Mouse (Mus musculus): ENCODE measurements around the gene Susd4. TPM values are rescaled to one million over a fixed set of nuclear protein-coding genes. Genes with fewer than 3 reads are reported as not detected.

Gene Susd4
- polyA plus RNA-seq, 1 experiment from 2014 or later, result 19.3 TPM

DNA sequence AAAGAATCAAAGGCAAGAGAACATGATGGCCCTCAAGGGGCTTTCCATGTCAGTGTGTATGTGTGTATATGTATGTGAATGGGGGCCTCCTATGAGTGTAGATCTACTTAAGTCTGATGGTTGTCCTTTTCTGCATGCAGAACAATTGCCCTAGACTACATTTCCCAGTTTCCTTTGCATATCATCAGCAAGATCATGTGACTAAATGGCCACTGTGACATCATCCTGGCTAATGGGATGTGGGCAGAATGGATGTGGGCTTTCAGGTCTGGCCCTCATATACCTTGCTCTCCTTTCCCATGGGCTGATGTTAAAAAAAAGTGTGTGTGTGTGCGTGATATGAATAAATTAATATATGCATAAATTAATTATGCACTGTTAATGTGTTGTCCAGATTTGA lies 4.9 kb upstream of the Susd4 start:
- no peak overlapping the region for H3K4me3 ChIP-seq (replicated peaks)
- 89% methylated on average over 1 of the region's 1 CpGs for WGBS

DNA sequence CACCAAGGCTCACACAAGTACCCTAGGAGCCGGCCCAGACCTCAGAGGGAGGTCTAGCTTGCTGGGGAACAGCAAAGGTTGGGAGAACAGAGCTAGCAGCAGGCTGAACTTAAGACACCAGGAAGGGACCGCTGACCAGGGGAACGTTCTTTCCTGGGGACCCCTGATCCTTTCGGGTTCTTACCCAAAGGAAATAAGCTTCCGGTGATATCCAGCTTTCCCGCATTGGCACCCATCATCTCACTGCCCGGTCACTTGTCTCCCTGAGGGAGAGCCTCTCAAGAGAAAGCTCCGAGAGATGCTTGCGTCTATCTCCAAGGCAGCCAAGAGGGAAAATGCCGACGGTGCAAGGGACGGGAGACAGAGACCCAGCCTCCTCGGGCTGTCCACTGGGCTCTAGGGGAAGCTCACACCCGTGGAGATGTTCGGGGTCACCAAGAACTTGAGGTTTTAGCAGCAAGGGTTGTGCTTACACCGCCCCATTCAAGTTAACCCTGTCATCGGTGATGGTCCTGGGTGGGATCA lies 407 bp upstream of the Susd4 start:
- Histone ChIP-seq H3K4me1 (peaks cover 25% of the 10 kb centered on the region), H3K9ac (peak overlapping the region; percentile 70), H3K4me2 (peak overlapping the region; percentile 96), H3K27ac (peak overlapping the region; percentile 76; the same call in 1 of the 2 replicates), H3K36me3 (replicated peaks) (no peaks in the 10 kb centered on the region), H3K27me3 (peaks cover 43% of the 10 kb centered on the region), H3K4me3 (replicated peaks) (peak overlapping the region; percentile 65), H3K9me3 (no peaks in the 10 kb centered on the region)
- WGBS, result 6% methylated on average over 17 of the region's 17 CpGs
- peak; percentile 51 for ATAC-seq (ENCODE audit: low FRiP score)

More for the DNA sequence above, 4.9 kb upstream of the Susd4 start:
- no peaks in the 10 kb centered on the region for H3K9me3 ChIP-seq
- no peak overlapping the region for H3K27ac ChIP-seq
- peaks cover 24% of the 10 kb centered on the region for H3K27me3 ChIP-seq
- H3K4me2 ChIP-seq, result no peak overlapping the region
- peaks cover 8% of the 10 kb centered on the region; the same call in 1 of the 2 replicates for H3K4me1 ChIP-seq
- no peaks in the 10 kb centered on the region for H3K36me3 ChIP-seq (replicated peaks)
- no peak overlapping the region for H3K9ac ChIP-seq
- ATAC-seq (ENCODE audit: low FRiP score), result no peak

DNA sequence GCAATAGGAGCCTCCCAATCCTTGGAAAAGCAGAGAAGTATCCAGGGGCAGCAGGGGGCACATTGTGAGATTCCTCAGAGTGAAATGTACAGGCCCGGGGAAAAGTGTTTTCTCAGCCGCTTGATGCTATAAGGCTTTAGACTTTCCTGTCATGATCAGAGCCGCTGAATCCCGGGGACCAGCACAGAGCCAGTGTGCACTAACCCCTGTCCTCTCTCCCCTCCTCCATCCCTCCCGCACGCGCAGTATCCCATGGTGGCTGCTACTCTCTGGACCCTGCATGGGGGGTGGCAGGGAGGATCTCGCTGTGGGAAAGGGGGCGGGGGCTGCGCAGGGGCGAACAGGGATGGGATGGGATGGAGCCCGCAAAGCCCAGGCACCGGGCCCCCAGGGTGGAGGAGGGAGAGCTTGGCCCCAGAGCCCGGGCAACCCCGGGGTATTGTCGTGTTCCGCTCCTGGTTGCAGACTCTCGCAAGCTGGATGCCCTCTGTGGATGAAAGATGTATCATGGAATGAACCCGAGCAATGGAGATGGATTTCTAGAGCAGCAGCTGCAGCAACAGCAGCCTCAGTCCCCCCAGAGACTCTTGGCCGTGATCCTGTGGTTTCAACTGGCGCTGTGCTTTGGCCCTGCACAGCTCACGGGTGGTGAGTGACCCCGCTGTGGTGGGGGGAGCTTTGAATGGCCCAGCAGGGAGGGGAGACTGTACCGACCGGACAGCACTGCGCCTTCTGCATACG lies 1.1 kb downstream of the Susd4 start:
- Histone ChIP-seq H3K27ac (peak overlapping the region; percentile 76), H3K9ac (peak overlapping the region; percentile 70), H3K4me3 (replicated peaks) (peak overlapping the region; percentile 65), H3K4me1 (peaks cover 25% of the 10 kb centered on the region), H3K4me2 (peak overlapping the region; percentile 96), H3K36me3 (replicated peaks) (no peaks in the 10 kb centered on the region), H3K27me3 (peaks cover 43% of the 10 kb centered on the region), H3K9me3 (no peaks in the 10 kb centered on the region)
- WGBS, result under 1% methylated on average over 27 of the region's 27 CpGs
- ATAC-seq (ENCODE audit: low FRiP score), result peak; percentile 69

DNA sequence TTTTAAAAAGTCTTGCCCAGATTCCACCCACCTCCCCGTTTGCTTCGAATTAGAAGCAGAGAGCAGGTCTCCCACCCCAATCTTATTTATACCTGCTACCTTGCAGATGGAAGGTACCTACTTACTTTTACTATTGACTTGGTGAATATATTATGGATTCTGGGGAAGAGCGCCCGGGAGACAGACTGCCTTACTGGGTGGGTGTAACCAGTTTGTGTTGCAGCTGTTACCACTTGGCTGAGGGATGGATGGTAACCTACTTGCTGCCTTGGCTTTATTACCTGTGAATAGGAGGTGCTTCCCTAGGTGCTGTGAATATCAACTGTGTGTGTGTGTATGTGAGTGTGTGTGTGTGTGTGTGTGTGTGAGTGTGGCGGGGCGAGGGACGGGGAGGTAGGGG lies 11.9 kb downstream of the Susd4 start:
- no peak overlapping the region for H3K4me3 ChIP-seq (replicated peaks)
- no peak overlapping the region for H3K9ac ChIP-seq
- no peaks in the 10 kb centered on the region for H3K27me3 ChIP-seq
- WGBS, result 87% methylated on average over 7 of the region's 7 CpGs
- no peaks in the 10 kb centered on the region for H3K9me3 ChIP-seq
- no peak overlapping the region for H3K27ac ChIP-seq
- no peaks in the 10 kb centered on the region for H3K36me3 ChIP-seq (replicated peaks)
- no peak for ATAC-seq (ENCODE audit: low FRiP score)
- H3K4me1 ChIP-seq, result peaks cover 3% of the 10 kb centered on the region; the same call in 1 of the 2 replicates
- H3K4me2 ChIP-seq, result no peak overlapping the region

GRCm38 (mm10) chr1:182776749-182777410 lies 13.2 kb downstream of the Susd4 start:
- H3K4me3 ChIP-seq (replicated peaks), result no peak overlapping the region
- 76% methylated on average over 10 of the region's 10 CpGs for WGBS
- H3K27ac ChIP-seq, result no peak overlapping the region
- no peak for ATAC-seq (ENCODE audit: low FRiP score)
- peaks cover 3% of the 10 kb centered on the region; the same call in 1 of the 2 replicates for H3K4me1 ChIP-seq
- no peaks in the 10 kb centered on the region for H3K9me3 ChIP-seq
- no peaks in the 10 kb centered on the region for H3K36me3 ChIP-seq (replicated peaks)
- H3K27me3 ChIP-seq, result no peaks in the 10 kb centered on the region
- no peak overlapping the region for H3K9ac ChIP-seq
- H3K4me2 ChIP-seq, result no peak overlapping the region

DNA sequence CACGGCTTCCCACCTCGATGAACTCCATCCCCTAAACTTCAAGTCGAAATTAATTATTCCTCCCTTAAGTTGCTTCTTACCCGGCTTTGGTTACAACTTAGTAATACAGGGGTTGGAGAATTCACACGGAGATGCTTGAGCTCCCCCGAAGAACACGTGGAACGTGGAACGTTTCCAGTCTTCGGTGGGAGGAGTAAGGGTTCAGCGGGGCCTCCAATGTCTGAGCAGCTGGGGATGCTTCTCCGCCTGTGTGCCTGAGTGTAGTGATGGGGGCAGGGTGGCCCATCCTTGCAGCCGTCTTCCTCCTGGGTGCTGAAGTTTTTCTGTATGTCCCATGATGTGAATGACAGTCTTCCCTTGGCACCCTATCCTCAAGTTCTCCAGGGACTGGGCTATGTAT lies 14.6 kb downstream of the Susd4 start:
- H3K4me3 ChIP-seq (replicated peaks), result no peak overlapping the region

GRCm38 (mm10) chr1:182779024-182779520 lies 15.4 kb downstream of the Susd4 start:
- Histone ChIP-seq H3K36me3 (replicated peaks) (no peaks in the 10 kb centered on the region), H3K4me2 (no peak overlapping the region), H3K9me3 (no peaks in the 10 kb centered on the region), H3K27me3 (no peaks in the 10 kb centered on the region), H3K4me3 (replicated peaks) (no peak overlapping the region), H3K9ac (no peak overlapping the region), H3K27ac (no peak overlapping the region), H3K4me1 (peaks cover 3% of the 10 kb centered on the region; the same call in 1 of the 2 replicates)
- no peak for ATAC-seq (ENCODE audit: low FRiP score)
- WGBS, result 97% methylated on average over 6 of the region's 6 CpGs

More for the DNA sequence above, 14.6 kb downstream of the Susd4 start:
- Histone ChIP-seq H3K9me3 (no peaks in the 10 kb centered on the region), H3K36me3 (replicated peaks) (no peaks in the 10 kb centered on the region), H3K9ac (no peak overlapping the region), H3K27ac (no peak overlapping the region), H3K4me1 (peaks cover 3% of the 10 kb centered on the region; the same call in 1 of the 2 replicates), H3K27me3 (no peaks in the 10 kb centered on the region), H3K4me2 (no peak overlapping the region)
- no peak for ATAC-seq (ENCODE audit: low FRiP score)
- WGBS, result 83% methylated on average over 13 of the region's 13 CpGs

DNA sequence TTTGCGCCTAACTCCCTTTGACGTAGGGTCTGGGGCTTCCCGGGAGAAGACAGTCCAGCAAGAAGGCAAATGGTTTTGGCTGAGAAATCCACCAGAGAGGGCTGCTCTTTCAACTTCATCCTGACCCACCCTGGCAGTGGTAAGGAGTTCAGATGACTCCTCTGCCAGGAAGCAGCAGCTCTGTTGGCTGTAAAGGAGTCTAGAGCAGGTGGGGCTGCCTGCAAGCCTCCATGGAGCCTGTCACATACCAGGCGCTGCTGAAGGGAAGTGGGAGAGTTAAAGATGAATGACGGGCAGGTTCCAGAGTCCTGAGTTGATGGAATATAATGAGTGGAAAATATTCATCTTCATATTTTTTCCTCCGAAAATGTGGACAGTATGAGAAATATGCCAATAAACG lies 20.1 kb downstream of the Susd4 start:
- 93% methylated on average over 7 of the region's 7 CpGs for WGBS
- no peak overlapping the region for H3K4me3 ChIP-seq (replicated peaks)
- no peaks in the 10 kb centered on the region for H3K36me3 ChIP-seq (replicated peaks)
- no peak overlapping the region for H3K27ac ChIP-seq
- no peak overlapping the region for H3K9ac ChIP-seq
- no peak overlapping the region for H3K4me2 ChIP-seq
- H3K27me3 ChIP-seq, result no peaks in the 10 kb centered on the region
- no peaks in the 10 kb centered on the region for H3K9me3 ChIP-seq
- ATAC-seq (ENCODE audit: low FRiP score), result no peak
- no peaks in the 10 kb centered on the region for H3K4me1 ChIP-seq

GRCm38 (mm10) chr1:182784784-182785183 lies 21.1 kb downstream of the Susd4 start:
- no peaks in the 10 kb centered on the region for H3K36me3 ChIP-seq (replicated peaks)
- no peak overlapping the region for H3K4me2 ChIP-seq
- H3K4me1 ChIP-seq, result no peaks in the 10 kb centered on the region
- no peak for ATAC-seq (ENCODE audit: low FRiP score)
- no peak overlapping the region for H3K27ac ChIP-seq
- 92% methylated on average over 3 of the region's 3 CpGs for WGBS
- no peaks in the 10 kb centered on the region for H3K9me3 ChIP-seq
- no peak overlapping the region for H3K9ac ChIP-seq
- no peaks in the 10 kb centered on the region for H3K27me3 ChIP-seq
- H3K4me3 ChIP-seq (replicated peaks), result no peak overlapping the region

DNA sequence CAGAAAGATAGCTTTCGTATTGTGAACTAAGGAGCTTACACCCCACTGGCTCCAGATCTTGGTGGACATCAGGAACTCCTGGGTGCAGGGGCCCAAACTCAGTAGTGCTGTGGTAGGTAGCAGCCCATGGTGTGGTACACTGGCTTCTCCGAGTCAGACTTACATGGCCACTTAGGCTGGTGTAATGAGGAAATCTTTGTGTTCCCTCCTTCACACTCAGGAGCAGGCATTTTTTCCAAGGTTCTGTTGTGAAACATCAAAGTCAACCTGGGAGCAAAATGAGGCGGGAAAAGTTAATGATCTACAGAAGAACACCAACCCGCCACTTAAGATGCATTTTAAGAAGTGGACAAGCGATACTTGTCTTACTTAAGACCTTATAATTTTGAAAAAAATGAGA lies 21.8 kb downstream of the Susd4 start:
- Histone ChIP-seq H3K4me1 (no peaks in the 10 kb centered on the region), H3K36me3 (replicated peaks) (no peaks in the 10 kb centered on the region), H3K4me2 (no peak overlapping the region), H3K27me3 (no peaks in the 10 kb centered on the region), H3K27ac (no peak overlapping the region), H3K9me3 (no peaks in the 10 kb centered on the region), H3K9ac (no peak overlapping the region), H3K4me3 (replicated peaks) (no peak overlapping the region)
- 92% methylated on average over 5 of the region's 5 CpGs for WGBS
- ATAC-seq (ENCODE audit: low FRiP score), result no peak

DNA sequence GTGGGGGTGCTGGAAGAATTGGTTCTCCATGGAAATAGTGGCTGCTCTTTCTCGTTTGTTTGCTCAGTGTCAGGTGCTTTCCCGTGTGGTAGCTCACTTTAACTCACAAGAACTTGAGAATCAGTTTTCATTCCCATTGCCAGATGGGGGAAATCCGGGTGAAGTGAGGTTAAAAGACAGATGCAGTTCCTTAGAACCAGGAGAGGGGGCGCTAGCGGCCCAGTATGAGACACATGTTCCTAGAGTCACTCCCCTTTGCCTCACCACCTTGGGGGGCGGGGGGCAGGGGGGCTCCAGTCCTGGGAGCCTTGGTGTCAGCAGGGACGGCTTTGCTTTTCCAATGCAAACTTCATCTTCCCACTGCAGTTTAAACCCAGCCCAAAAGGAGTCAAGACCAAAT lies 23.4 kb downstream of the Susd4 start:
- Histone ChIP-seq H3K36me3 (replicated peaks) (no peaks in the 10 kb centered on the region), H3K9me3 (no peaks in the 10 kb centered on the region), H3K27ac (no peak overlapping the region), H3K4me3 (replicated peaks) (no peak overlapping the region), H3K9ac (no peak overlapping the region), H3K4me1 (peaks cover under 1% of the 10 kb centered on the region), H3K27me3 (no peaks in the 10 kb centered on the region), H3K4me2 (no peak overlapping the region)
- ATAC-seq (ENCODE audit: low FRiP score), result no peak
- WGBS, result 54% methylated on average over 7 of the region's 7 CpGs

GRCm38 (mm10) chr1:182788896-182789295 lies 25.2 kb downstream of the Susd4 start:
- Histone ChIP-seq H3K36me3 (replicated peaks) (no peaks in the 10 kb centered on the region), H3K9ac (no peak overlapping the region), H3K9me3 (no peaks in the 10 kb centered on the region), H3K4me3 (replicated peaks) (no peak overlapping the region), H3K4me2 (no peak overlapping the region), H3K27me3 (no peaks in the 10 kb centered on the region), H3K27ac (no peak overlapping the region), H3K4me1 (peaks cover 11% of the 10 kb centered on the region)
- 72% methylated on average over 6 of the region's 6 CpGs for WGBS
- no peak for ATAC-seq (ENCODE audit: low FRiP score)

All from forebrain, embryonic 12.5 days (tissue).